Mouse (Mus musculus) heart, embryonic 15.5 days (tissue): ENCODE measurements around the gene Hist1h2bl. TPM values are rescaled to one million over a fixed set of nuclear protein-coding genes. Genes with fewer than 3 reads are reported as not detected.
"Not testable (repeated sequence)": the region's sequence is repeated elsewhere in the genome, so short reads cannot be mapped to it uniquely, and the experiment has no call there.

Experiments
- ATAC-seq: fragments of 200-750 bp; cut with Nextera tagmentation; replicated peaks from 2 replicates; pipeline ENCODE4 v1.8.0; 2017; ENCODE audit warnings: low read depth, moderate TSS enrichment; ENCODE audit not compliant: insufficient number of reproducible peaks, insufficient read depth, low FRiP score
- H3K27ac ChIP-seq: fragments of 300-500 bp; sonication (generic); 2 replicates; pipeline ENCODE4 v1.5.1; 2015; ENCODE audit warnings: mild to moderate bottlenecking, inconsistent platforms
- H3K27me3 ChIP-seq: fragments of 300-500 bp; sonication (generic); 2 replicates; pipeline ENCODE4 v1.6.1; 2015; ENCODE audit warnings: inconsistent platforms
- H3K36me3 ChIP-seq: fragments of 300-500 bp; sonication (generic); 2 replicates; pipeline ENCODE4 v1.6.1; 2015; ENCODE audit warnings: mild to moderate bottlenecking, inconsistent platforms
- H3K4me1 ChIP-seq: fragments of 300-500 bp; sonication (generic); replicated peaks from 2 replicates; pipeline ENCODE4 v1.6.1; 2015; ENCODE audit warnings: inconsistent platforms
- H3K4me2 ChIP-seq: fragments of 300-500 bp; sonication (generic); 2 replicates; pipeline ENCODE4 v1.6.1; 2015; ENCODE audit warnings: inconsistent platforms, mild to moderate bottlenecking, moderate library complexity
- H3K4me3 ChIP-seq: fragments of 300-500 bp; sonication (generic); 2 replicates; pipeline ENCODE4 v1.5.1; 2015; ENCODE audit warnings: mild to moderate bottlenecking, inconsistent platforms
- H3K9ac ChIP-seq: fragments of 300-500 bp; sonication (generic); 2 replicates; pipeline ENCODE4 v1.6.1; 2015; ENCODE audit warnings: mild to moderate bottlenecking, inconsistent platforms
- H3K9me3 ChIP-seq: fragments of 300-500 bp; sonication (generic); replicated peaks from 2 replicates; pipeline ENCODE4 v1.6.1; 2016; ENCODE audit warnings: inconsistent platforms
- WGBS: fragments of 180-500 bp; shearing (Covaris S2); methylation state at CpG from one replicate; pipeline ENCODE4 v1.1.7; 2015; ENCODE audit warnings: mixed read lengths; 5-methylcytosine and 5-hydroxymethylcytosine counted together
- polyA plus RNA-seq: library from polyadenylated mRNA; unstranded; fragments of >200 nt; fragmentation: Nextera tagmentation; extraction: Ambion mirVana; gene quantifications from 2 replicates; pipeline ENCODE4 v1.2.1, GENCODE M21; 2015

The Hist1h2bl gene
- polyA plus RNA-seq, 1 experiment from 2014 or later, result 0.47 TPM

- no peaks in the 10 kb centered on the region for H3K27me3 ChIP-seq
- no peaks in the 10 kb centered on the region for H3K9me3 ChIP-seq
- H3K36me3 ChIP-seq, result no peaks in the 10 kb centered on the region
- ATAC-seq, result no peak
- peak overlapping the region; percentile 89 for H3K27ac ChIP-seq
- H3K4me3 ChIP-seq, result peak overlapping the region; percentile 53
- 7% methylated on average over 5 of the region's 5 CpGs for WGBS
- peak overlapping the region; percentile 67 for H3K4me2 ChIP-seq
- peaks cover 25% of the 10 kb centered on the region for H3K4me1 ChIP-seq
- peak overlapping the region; percentile 57 for H3K9ac ChIP-seq
These were observed 33.6 kb upstream of the Hist1h2bl start for GRCm38 (mm10) chr13:21749387-21750158.

- WGBS, result 60% methylated on average over 1 of the region's 1 CpGs
- no peak for ATAC-seq
These were observed 29.1 kb upstream of the Hist1h2bl start for GRCm38 (mm10) chr13:21745006-21745405.

GRCm38 (mm10) chr13:21734906-21735767 is 19.2 kb upstream of the Hist1h2bl start, which contains the start of gene Hist1h4j:
TSS of gene Hist1h4j (plus strand) at chr13:21735064.
- peak within 1 kb of the TSS; percentile 56 for H3K4me3 ChIP-seq
- H3K36me3 ChIP-seq, H3K27me3 ChIP-seq, H3K9me3 ChIP-seq, H3K4me1 ChIP-seq: not testable (repeated sequence)
- H3K9ac ChIP-seq, result peak within 1 kb of the TSS; percentile 64
- peak within 1 kb of the TSS; percentile 81 for H3K4me2 ChIP-seq
- under 1% methylated on average over 46 of the region's 56 CpGs for WGBS
- H3K27ac ChIP-seq, result peak within 1 kb of the TSS; percentile 94
- ATAC-seq, result peak; percentile 90

More at GRCm38 (mm10) chr13:21745006-21745405, 29.1 kb upstream of the Hist1h2bl start:
- no peak overlapping the region for H3K4me3 ChIP-seq
- H3K4me1 ChIP-seq, result peaks cover 11% of the 10 kb centered on the region
- no peak overlapping the region for H3K9ac ChIP-seq
- no peak overlapping the region for H3K27ac ChIP-seq
- H3K36me3 ChIP-seq, result no peaks in the 10 kb centered on the region
- no peaks in the 10 kb centered on the region for H3K9me3 ChIP-seq
- no peak overlapping the region for H3K4me2 ChIP-seq
- no peaks in the 10 kb centered on the region for H3K27me3 ChIP-seq

GRCm38 (mm10) chr13:21734010-21734905 is 18.3 kb upstream of the Hist1h2bl start:
- no peaks in the 10 kb centered on the region for H3K36me3 ChIP-seq
- peak overlapping the region; percentile 64 for H3K9ac ChIP-seq
- under 1% methylated on average over 21 of the region's 21 CpGs for WGBS
- H3K27me3 ChIP-seq, result no peaks in the 10 kb centered on the region
- H3K4me3 ChIP-seq, result peak overlapping the region; percentile 56
- H3K4me1 ChIP-seq, result peaks cover 10% of the 10 kb centered on the region
- peak overlapping the region; percentile 81 for H3K4me2 ChIP-seq
- peak; percentile 71 for ATAC-seq
- H3K27ac ChIP-seq, result peak overlapping the region; percentile 94
- H3K9me3 ChIP-seq, result no peaks in the 10 kb centered on the region

- H3K36me3 ChIP-seq, result no peaks in the 10 kb centered on the region
- no peak for ATAC-seq
- no peak overlapping the region for H3K4me3 ChIP-seq
- WGBS, result 71% methylated on average over 5 of the region's 5 CpGs
- no peak overlapping the region for H3K4me2 ChIP-seq
- no peak overlapping the region for H3K9ac ChIP-seq
- H3K4me1 ChIP-seq, result peaks cover 10% of the 10 kb centered on the region
- no peaks in the 10 kb centered on the region for H3K9me3 ChIP-seq
- no peak overlapping the region for H3K27ac ChIP-seq
- H3K27me3 ChIP-seq, result no peaks in the 10 kb centered on the region
These were observed 17.5 kb upstream of the Hist1h2bl start for GRCm38 (mm10) chr13:21733466-21733865.

GRCm38 (mm10) chr13:21729544-21729943 is 13.6 kb upstream of the Hist1h2bl start:
- Histone ChIP-seq H3K9ac (no peak overlapping the region), H3K27ac (no peak overlapping the region), H3K36me3 (no peaks in the 10 kb centered on the region), H3K27me3 (no peaks in the 10 kb centered on the region), H3K4me2 (no peak overlapping the region), H3K4me1 (peaks cover 7% of the 10 kb centered on the region; the same call in 1 of the 2 replicates), H3K4me3 (no peak overlapping the region), H3K9me3 (no peaks in the 10 kb centered on the region)
- WGBS, result 51% methylated on average over 1 of the region's 1 CpGs
- no peak for ATAC-seq

DNA sequence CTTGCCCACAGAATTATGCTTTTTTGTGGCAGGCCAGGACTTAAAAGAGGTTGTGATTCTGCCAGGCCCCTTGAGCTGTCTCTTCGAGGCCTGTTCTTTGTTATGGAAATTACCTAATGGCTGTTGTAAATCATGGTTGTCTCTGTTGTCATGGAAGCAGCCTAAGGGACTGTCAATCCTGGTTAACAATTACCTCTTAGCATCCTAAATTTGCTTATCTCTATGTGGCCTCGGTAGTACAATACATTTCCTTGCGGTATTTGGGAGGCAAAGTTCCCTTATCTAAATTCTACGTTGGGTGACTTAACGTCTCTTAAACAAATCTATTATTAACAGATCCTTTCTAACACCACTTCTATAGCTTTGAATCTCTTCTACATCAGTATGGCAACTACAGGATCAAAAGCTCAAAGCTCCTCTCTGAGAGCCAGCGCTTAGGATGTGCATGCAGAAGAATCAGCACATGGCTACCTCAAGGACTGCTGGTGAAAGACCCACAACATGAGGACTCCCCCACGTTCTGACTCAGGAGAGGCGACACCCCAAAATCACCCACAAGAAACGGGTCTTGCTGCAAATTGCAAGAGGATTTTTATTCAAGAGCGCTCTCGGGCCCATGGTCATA is 12.1 kb upstream of the Hist1h2bl start:
- no peak for ATAC-seq
- WGBS, result 39% methylated on average over 11 of the region's 11 CpGs
- Histone ChIP-seq H3K4me3 (no peak overlapping the region), H3K27ac (no peak overlapping the region), H3K36me3 (no peaks in the 10 kb centered on the region), H3K4me2 (no peak overlapping the region), H3K4me1 (no peaks in the 10 kb centered on the region), H3K9me3 (no peaks in the 10 kb centered on the region), H3K27me3 (no peaks in the 10 kb centered on the region), H3K9ac (no peak overlapping the region)

GRCm38 (mm10) chr13:21722993-21723836 is 7.3 kb upstream of the Hist1h2bl start:
- no peak for ATAC-seq
- WGBS, result 47% methylated on average over 5 of the region's 5 CpGs
- H3K9ac ChIP-seq, result no peak overlapping the region
- H3K27me3 ChIP-seq, result no peaks in the 10 kb centered on the region
- no peaks in the 10 kb centered on the region for H3K9me3 ChIP-seq
- H3K27ac ChIP-seq, result peak overlapping the region; percentile 88; the same call in 1 of the 2 replicates
- no peaks in the 10 kb centered on the region for H3K36me3 ChIP-seq
- H3K4me3 ChIP-seq, result no peak overlapping the region
- H3K4me1 ChIP-seq, result peaks cover 17% of the 10 kb centered on the region
- H3K4me2 ChIP-seq, result peak overlapping the region; percentile 76; the same call in 1 of the 2 replicates

- H3K4me3 ChIP-seq, result peak overlapping the region; percentile 51
- H3K27me3 ChIP-seq, result no peaks in the 10 kb centered on the region
- H3K36me3 ChIP-seq, result no peaks in the 10 kb centered on the region
- H3K9me3 ChIP-seq, result no peaks in the 10 kb centered on the region
- H3K27ac ChIP-seq, result peak overlapping the region; percentile 88
- WGBS, result 4% methylated on average over 11 of the region's 11 CpGs
- H3K4me1 ChIP-seq, result peaks cover 21% of the 10 kb centered on the region
- peak overlapping the region; percentile 41 for H3K9ac ChIP-seq
- no peak for ATAC-seq
- peak overlapping the region; percentile 76 for H3K4me2 ChIP-seq
These were observed 6.5 kb upstream of the Hist1h2bl start for GRCm38 (mm10) chr13:21722373-21722925.
